Mouse (Mus musculus) embryonic facial prominence, embryonic 11.5 days (tissue): ENCODE measurements at regions not wholly inside any gene's neighbourhood (a gene's known extent, or its start where the extent isn't known, plus 50 kb on each side); places are given as distances from the start of the nearest gene placed in this dataset.
A peak's percentile ranks its signal among the peaks of the same experiment; 100 is the strongest.

Experiments used
- ATAC-seq: fragments of 200-750 bp; cut with Nextera tagmentation; replicated peaks from 2 replicates; pipeline ENCODE4 v1.8.0; 2017; ENCODE audit warnings: low read depth; ENCODE audit not compliant: insufficient number of reproducible peaks, low FRiP score, low TSS enrichment
- DNase-seq: peaks from one replicate; pipeline ENCODE4 v3.0.0-alpha.2; 2015; ENCODE audit warnings: low spot score
- H3K27ac ChIP-seq: fragments of 300-500 bp; sonication (generic); replicated peaks from 2 replicates; pipeline ENCODE4 v1.5.1; 2014; ENCODE audit warnings: mild to moderate bottlenecking, low read depth, low read length, control low read depth
- H3K27me3 ChIP-seq: fragments of 300-500 bp; sonication (generic); 2 replicates; pipeline ENCODE4 v1.6.1; 2014; ENCODE audit warnings: mild to moderate bottlenecking, low read length, moderate library complexity, mixed read lengths; ENCODE audit not compliant: control insufficient read depth, insufficient read depth
- H3K36me3 ChIP-seq: fragments of 300-500 bp; sonication (generic); replicated peaks from 2 replicates; pipeline ENCODE4 v1.6.1; 2014; ENCODE audit warnings: low read depth, mild to moderate bottlenecking, low read length, moderate library complexity, mixed read lengths; ENCODE audit not compliant: control insufficient read depth, insufficient read depth
- H3K4me1 ChIP-seq: fragments of 300-500 bp; sonication (generic); 2 replicates; pipeline ENCODE4 v1.6.1; 2014; ENCODE audit warnings: low read length, mixed read lengths; ENCODE audit not compliant: control insufficient read depth, insufficient read depth
- H3K4me2 ChIP-seq: fragments of 300-500 bp; sonication (generic); 2 replicates; pipeline ENCODE4 v1.6.1; 2014; ENCODE audit warnings: low read depth, mild to moderate bottlenecking, control low read depth, low read length, moderate library complexity
- H3K4me3 ChIP-seq: fragments of 300-500 bp; sonication (generic); 2 replicates; pipeline ENCODE4 v1.5.1; 2014; ENCODE audit warnings: low read depth, low read length, control low read depth
- H3K9ac ChIP-seq: fragments of 300-500 bp; sonication (generic); replicated peaks from 2 replicates; pipeline ENCODE4 v1.6.1; 2014; ENCODE audit warnings: mild to moderate bottlenecking, control low read depth, low read length
- H3K9me3 ChIP-seq: fragments of 300-500 bp; sonication (generic); replicated peaks from 2 replicates; pipeline ENCODE4 v1.6.1; 2016; ENCODE audit warnings: mild to moderate bottlenecking, low read length, inconsistent platforms, mixed read lengths; ENCODE audit not compliant: control insufficient read depth
- WGBS: fragments of 180-500 bp; shearing (Covaris S2); extraction: QIAGEN DNeasy Blood & Tissue Kit; methylation state at CpG from one replicate; pipeline ENCODE4 v1.1.7; 2014; 5-methylcytosine and 5-hydroxymethylcytosine counted together

DNA sequence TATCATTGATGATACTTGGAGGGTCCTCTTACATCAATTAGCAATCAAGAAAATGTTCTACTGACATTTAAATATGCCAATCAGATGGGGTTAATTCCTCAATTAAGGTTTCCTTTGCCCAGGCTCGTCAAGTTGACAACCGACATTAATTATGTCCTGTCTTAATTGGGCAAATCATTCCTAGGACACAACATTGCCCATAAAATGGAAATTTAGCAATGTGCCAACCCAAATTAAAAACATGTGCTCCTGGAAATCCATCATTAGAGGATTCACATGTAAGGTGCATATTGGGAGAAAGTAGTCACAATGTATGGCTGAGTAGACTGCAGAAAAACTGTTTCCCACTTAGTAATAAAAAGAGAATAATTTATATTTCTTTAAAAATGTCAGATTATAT lies 483.6 kb upstream of the B430305J03Rik start:
- Histone ChIP-seq H3K27me3 (no peaks in the 10 kb centered on the region), H3K4me2 (no peak overlapping the region), H3K4me1 (no peaks in the 10 kb centered on the region), H3K9ac (no peak overlapping the region), H3K27ac (no peak overlapping the region), H3K4me3 (no peak overlapping the region), H3K9me3 (no peaks in the 10 kb centered on the region), H3K36me3 (no peaks in the 10 kb centered on the region)
- ATAC-seq, result no peak
- 64% methylated on average over 2 of the region's 2 CpGs for WGBS
- DNase-seq, result no peak

DNA sequence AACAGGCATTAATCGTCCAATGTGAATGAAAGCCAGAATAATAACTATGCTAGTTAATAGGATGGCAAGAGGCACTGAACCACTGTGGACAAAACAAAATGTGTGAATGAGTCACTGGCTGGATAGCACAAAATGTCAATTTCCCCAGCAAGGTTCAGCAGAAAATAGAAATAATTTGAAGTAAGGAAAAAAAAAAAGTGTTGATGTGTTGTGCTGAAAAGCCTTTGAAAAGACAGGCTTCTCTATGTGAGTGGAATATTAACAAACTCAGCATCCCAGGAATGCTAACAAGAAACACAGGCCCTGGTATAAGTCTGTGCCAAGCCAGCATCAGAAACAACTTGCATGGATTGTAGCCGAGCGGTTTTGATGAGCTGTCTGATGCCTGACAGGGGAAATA lies 481.0 kb upstream of the B430305J03Rik start:
- Histone ChIP-seq H3K9ac (no peak overlapping the region), H3K4me1 (no peaks in the 10 kb centered on the region), H3K9me3 (no peaks in the 10 kb centered on the region), H3K27ac (no peak overlapping the region), H3K27me3 (no peaks in the 10 kb centered on the region), H3K4me2 (no peak overlapping the region), H3K36me3 (no peaks in the 10 kb centered on the region), H3K4me3 (no peak overlapping the region)
- no peak for DNase-seq
- 87% methylated on average over 3 of the region's 3 CpGs for WGBS
- ATAC-seq, result no peak

DNA sequence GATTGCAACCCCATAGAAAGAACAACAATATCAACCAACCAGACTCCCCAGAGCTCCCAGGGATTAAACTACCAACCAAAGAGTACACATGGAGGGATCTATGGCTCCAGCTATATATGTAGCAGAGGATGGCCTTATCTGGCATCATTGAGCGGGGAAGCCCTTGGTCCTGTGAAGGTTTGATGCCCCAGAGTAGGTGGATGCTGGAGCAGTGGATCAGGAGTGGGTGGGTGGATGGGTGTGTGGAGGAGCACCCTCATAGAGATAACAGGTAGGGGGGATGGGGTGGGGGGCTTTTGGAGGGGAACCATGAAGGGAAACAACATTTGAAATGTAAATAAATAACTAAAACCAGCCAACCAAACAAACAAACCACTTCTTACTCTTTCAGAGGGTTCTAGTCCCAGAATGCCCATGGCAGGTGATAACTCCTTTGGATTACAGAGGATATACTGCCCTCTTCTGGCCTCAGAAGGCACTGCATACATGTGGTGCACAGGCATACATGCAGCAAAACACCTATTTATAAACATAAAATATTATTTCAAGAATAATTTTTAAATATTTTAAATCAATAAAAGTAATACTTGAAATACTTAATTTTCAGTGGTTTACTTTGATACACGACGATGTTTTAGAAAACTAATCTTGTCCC lies 473.7 kb upstream of the B430305J03Rik start:
- Histone ChIP-seq H3K9me3 (no peaks in the 10 kb centered on the region), H3K27ac (no peak overlapping the region), H3K9ac (no peak overlapping the region), H3K4me2 (no peak overlapping the region), H3K4me3 (no peak overlapping the region), H3K4me1 (no peaks in the 10 kb centered on the region), H3K36me3 (no peaks in the 10 kb centered on the region), H3K27me3 (no peaks in the 10 kb centered on the region)
- no peak; the same call in 1 of the 2 replicates for ATAC-seq
- WGBS, result 52% methylated on average over 3 of the region's 3 CpGs
- DNase-seq, result peak; percentile 63

DNA sequence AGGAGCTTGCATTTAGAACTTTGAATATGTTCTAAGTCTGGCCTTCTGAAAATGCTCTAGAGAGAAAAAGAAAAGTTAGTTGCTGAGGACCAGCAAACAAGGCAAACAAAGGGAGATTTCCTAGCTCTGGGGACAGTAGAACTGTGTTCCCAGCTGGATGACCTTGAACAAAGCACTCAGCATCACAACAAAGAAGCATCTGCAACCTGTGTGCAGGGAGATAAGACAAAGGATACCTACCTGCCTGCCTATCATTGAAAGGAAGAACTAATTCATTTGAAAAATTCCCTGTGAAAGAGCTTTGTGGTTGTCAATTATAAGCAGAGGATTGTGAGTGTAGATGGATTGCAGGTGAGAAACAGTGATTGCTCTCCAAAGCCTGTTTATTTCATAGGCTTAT lies 451.1 kb upstream of the B430305J03Rik start:
- no peaks in the 10 kb centered on the region for H3K27me3 ChIP-seq
- ATAC-seq, result no peak
- no peak overlapping the region for H3K9ac ChIP-seq
- no peak for DNase-seq
- H3K4me3 ChIP-seq, result no peak overlapping the region
- no peaks in the 10 kb centered on the region for H3K9me3 ChIP-seq
- H3K4me1 ChIP-seq, result no peaks in the 10 kb centered on the region
- H3K27ac ChIP-seq, result no peak overlapping the region
- no peak overlapping the region for H3K4me2 ChIP-seq
- no peaks in the 10 kb centered on the region for H3K36me3 ChIP-seq

DNA sequence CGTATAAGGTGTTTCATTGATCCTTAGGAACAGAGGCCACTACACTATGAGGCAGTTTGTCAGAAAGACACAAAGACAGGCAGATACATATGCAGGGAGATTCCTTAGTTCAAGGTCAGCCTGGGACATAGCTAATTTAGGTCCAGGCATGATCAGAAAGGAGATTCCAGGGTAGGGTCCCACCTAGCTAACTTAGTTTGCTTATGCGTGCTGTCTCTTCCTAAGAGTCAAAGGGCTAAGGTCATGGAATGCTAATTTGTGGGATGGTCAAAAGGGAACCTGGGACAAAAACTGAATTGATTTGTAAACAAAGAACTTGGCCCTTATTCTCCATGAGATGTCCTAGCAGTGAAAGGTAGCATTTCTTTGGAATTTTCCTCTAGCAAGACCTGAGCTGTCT lies 430.3 kb upstream of the B430305J03Rik start:
- Histone ChIP-seq H3K4me2 (no peak overlapping the region), H3K36me3 (no peaks in the 10 kb centered on the region), H3K4me1 (no peaks in the 10 kb centered on the region), H3K9me3 (no peaks in the 10 kb centered on the region), H3K27ac (no peak overlapping the region), H3K4me3 (no peak overlapping the region), H3K27me3 (no peaks in the 10 kb centered on the region), H3K9ac (no peak overlapping the region)
- ATAC-seq, result no peak
- DNase-seq, result no peak
- WGBS, result 68% methylated on average over 2 of the region's 2 CpGs

DNA sequence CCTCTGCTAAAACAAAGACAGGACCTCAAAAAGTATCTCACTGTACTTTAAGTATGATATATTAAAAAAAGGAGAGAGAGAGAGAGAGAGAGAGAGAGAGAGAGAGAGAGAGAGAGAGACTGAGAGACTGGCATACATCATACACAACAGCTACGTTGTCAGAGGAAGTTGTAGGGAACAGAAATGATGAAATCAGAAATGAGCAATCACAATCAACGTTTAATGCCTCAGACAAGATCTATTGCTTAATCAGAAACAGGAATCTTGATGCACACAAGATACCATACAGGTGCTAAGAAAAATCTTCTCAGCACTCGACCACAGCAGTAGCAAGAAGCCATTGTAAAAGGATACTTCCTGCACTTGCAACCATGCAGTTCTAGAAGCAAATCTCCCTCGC lies 424.9 kb upstream of the B430305J03Rik start:
- no peaks in the 10 kb centered on the region for H3K4me1 ChIP-seq
- no peak overlapping the region for H3K9ac ChIP-seq
- H3K36me3 ChIP-seq, result no peaks in the 10 kb centered on the region
- H3K9me3 ChIP-seq, result no peaks in the 10 kb centered on the region
- DNase-seq, result peak; percentile 28
- ATAC-seq, result no peak
- H3K4me3 ChIP-seq, result no peak overlapping the region
- H3K27me3 ChIP-seq, result no peaks in the 10 kb centered on the region
- WGBS, result 61% methylated on average over 4 of the region's 4 CpGs
- no peak overlapping the region for H3K4me2 ChIP-seq
- no peak overlapping the region for H3K27ac ChIP-seq
